Mouse (Mus musculus) heart, postnatal 0 days (tissue): Measurements from ENCODE around the gene 4430402I18Rik.

Source experiments
- CTCF ChIP-seq: IDR thresholded peaks from 2 replicates; pipeline ENCODE4 v1.5.1; 2016; ENCODE audit warnings: antibody characterized with exemption, control low read depth, low read depth
- EP300 ChIP-seq: IDR thresholded peaks from 2 replicates; pipeline ENCODE4 v1.6.1; 2016; ENCODE audit warnings: antibody characterized with exemption, low read depth

- no peak for TF ChIP-seq CTCF
- TF ChIP-seq EP300: no peak
These were observed 51.1 kb downstream of the 4430402I18Rik start for GRCm38 (mm10) chr19:28916492-28916891.
